Mouse (Mus musculus): ENCODE data around the gene Il17c. TPM values are rescaled to one million over a fixed set of nuclear protein-coding genes. Genes with fewer than 3 reads are reported as not detected.

Il17c gene
- total and polyA plus RNA-seq, 2 experiments from 2014 or later: 0.67 TPM; not detected in 1

GRCm38 (mm10) chr8:122415554-122415953 is 6.3 kb upstream of the Il17c start:
- no peak overlapping the region for H3K4me2 ChIP-seq (ENCODE audit: low read depth)
- H3K9me3 ChIP-seq (ENCODE audit: low read length): no peaks in the 10 kb centered on the region
- ATAC-seq: no peak
- DNase-seq: no peak
- no peak overlapping the region for H3K27ac ChIP-seq (ENCODE audit: low read depth, low read length)
- peaks cover 79% of the 10 kb centered on the region for H3K36me3 ChIP-seq (ENCODE audit: insufficient read depth)
- 93% methylated on average over 6 of the region's 6 CpGs for WGBS
- H3K27me3 ChIP-seq (ENCODE audit: insufficient read depth, low read length): no peaks in the 10 kb centered on the region
- no peak overlapping the region for H3K4me3 ChIP-seq (ENCODE audit: low read depth, low read length)
- H3K9ac ChIP-seq: no peak overlapping the region
- no peak for TF ChIP-seq CTCF (IDR thresholded peaks at IDR 0.05; ENCODE audit: low read depth)
- H3K4me1 ChIP-seq (ENCODE audit: insufficient read depth): no peaks in the 10 kb centered on the region

GRCm38 (mm10) chr8:122419881-122420555 is 1.8 kb upstream of the Il17c start:
- H3K27ac ChIP-seq (ENCODE audit: low read depth, low read length): no peak overlapping the region
- ATAC-seq: peak; percentile 23; the same call in 1 of the 2 replicates
- 53% methylated on average over 9 of the region's 9 CpGs for WGBS
- H3K9ac ChIP-seq: no peak overlapping the region
- H3K4me1 ChIP-seq (ENCODE audit: insufficient read depth): no peaks in the 10 kb centered on the region
- TF ChIP-seq CTCF (IDR thresholded peaks at IDR 0.05; ENCODE audit: low read depth): no peak
- H3K36me3 ChIP-seq (ENCODE audit: insufficient read depth): peaks cover 35% of the 10 kb centered on the region
- DNase-seq: peak; percentile 11
- no peaks in the 10 kb centered on the region for H3K27me3 ChIP-seq (ENCODE audit: insufficient read depth, low read length)
- no peaks in the 10 kb centered on the region for H3K9me3 ChIP-seq (ENCODE audit: low read length)
- H3K4me2 ChIP-seq (ENCODE audit: low read depth): no peak overlapping the region
- H3K4me3 ChIP-seq (ENCODE audit: low read depth, low read length): no peak overlapping the region

GRCm38 (mm10) chr8:122423217-122423616 is 1.4 kb downstream of the Il17c start:
- Histone ChIP-seq H3K9me3 (ENCODE audit: low read length) (no peaks in the 10 kb centered on the region), H3K9ac (no peak overlapping the region), H3K27me3 (ENCODE audit: insufficient read depth, low read length) (no peaks in the 10 kb centered on the region), H3K27ac (ENCODE audit: low read depth, low read length) (no peak overlapping the region), H3K4me2 (ENCODE audit: low read depth) (no peak overlapping the region), H3K4me3 (ENCODE audit: low read depth, low read length) (no peak overlapping the region), H3K36me3 (ENCODE audit: insufficient read depth) (peaks cover 6% of the 10 kb centered on the region; the same call in 1 of the 2 replicates), H3K4me1 (ENCODE audit: insufficient read depth) (no peaks in the 10 kb centered on the region)
- TF ChIP-seq CTCF (IDR thresholded peaks at IDR 0.05; ENCODE audit: low read depth): no peak
- ATAC-seq (no peak), DNase-seq (no peak)
- WGBS: 92% methylated on average over 24 of the region's 24 CpGs

- Histone ChIP-seq H3K27me3 (ENCODE audit: insufficient read depth, low read length) (no peaks in the 10 kb centered on the region), H3K4me1 (ENCODE audit: insufficient read depth) (no peaks in the 10 kb centered on the region), H3K4me3 (ENCODE audit: low read depth, low read length) (no peak overlapping the region), H3K9me3 (ENCODE audit: low read length) (no peaks in the 10 kb centered on the region), H3K36me3 (ENCODE audit: insufficient read depth) (peaks cover 3% of the 10 kb centered on the region; the same call in 1 of the 2 replicates), H3K9ac (no peak overlapping the region), H3K27ac (ENCODE audit: low read depth, low read length) (no peak overlapping the region), H3K4me2 (ENCODE audit: low read depth) (no peak overlapping the region)
- no peak for ATAC-seq
- no peak for DNase-seq
- no peak for TF ChIP-seq CTCF (IDR thresholded peaks at IDR 0.05; ENCODE audit: low read depth)
- WGBS: 50% methylated on average over 5 of the region's 5 CpGs
Observed at GRCm38 (mm10) chr8:122423659-122424058, 1.8 kb downstream of the Il17c start.

GRCm38 (mm10) chr8:122426145-122426544 is 4.3 kb downstream of the Il17c start:
- Histone ChIP-seq H3K27ac (ENCODE audit: low read depth, low read length) (no peak overlapping the region), H3K36me3 (ENCODE audit: insufficient read depth) (no peaks in the 10 kb centered on the region), H3K4me3 (ENCODE audit: low read depth, low read length) (no peak overlapping the region), H3K9ac (no peak overlapping the region), H3K4me1 (ENCODE audit: insufficient read depth) (no peaks in the 10 kb centered on the region), H3K4me2 (ENCODE audit: low read depth) (no peak overlapping the region), H3K27me3 (ENCODE audit: insufficient read depth, low read length) (no peaks in the 10 kb centered on the region), H3K9me3 (ENCODE audit: low read length) (no peaks in the 10 kb centered on the region)
- DNase-seq: no peak
- ATAC-seq: no peak
- 85% methylated on average over 9 of the region's 9 CpGs for whole genome bisulfite sequencing
- TF ChIP-seq CTCF (IDR thresholded peaks at IDR 0.05; ENCODE audit: low read depth): no peak

- no peak for DNase-seq
- Histone ChIP-seq H3K4me2 (ENCODE audit: low read depth) (no peak overlapping the region), H3K9ac (no peak overlapping the region), H3K27me3 (ENCODE audit: insufficient read depth, low read length) (no peaks in the 10 kb centered on the region), H3K4me3 (ENCODE audit: low read depth, low read length) (no peak overlapping the region), H3K9me3 (ENCODE audit: low read length) (no peaks in the 10 kb centered on the region), H3K4me1 (ENCODE audit: insufficient read depth) (0 out of 2 replicates have a peak, but pooled peaks cover 4% of the 10 kb centered on the region), H3K36me3 (ENCODE audit: insufficient read depth) (no peaks in the 10 kb centered on the region), H3K27ac (ENCODE audit: low read depth, low read length) (no peak overlapping the region)
- no peak for ATAC-seq
- 89% methylated on average over 7 of the region's 7 CpGs for WGBS
- no peak for TF ChIP-seq CTCF (IDR thresholded peaks at IDR 0.05; ENCODE audit: low read depth)
Observed at GRCm38 (mm10) chr8:122427607-122428006, 5.8 kb downstream of the Il17c start.

GRCm38 (mm10) chr8:122428163-122428562 is 6.3 kb downstream of the Il17c start:
- DNase-seq: no peak
- Histone ChIP-seq H3K9ac (no peak overlapping the region), H3K4me1 (ENCODE audit: insufficient read depth) (0 out of 2 replicates have a peak, but pooled peaks cover 4% of the 10 kb centered on the region), H3K27me3 (ENCODE audit: insufficient read depth, low read length) (no peaks in the 10 kb centered on the region), H3K4me2 (ENCODE audit: low read depth) (no peak overlapping the region), H3K27ac (ENCODE audit: low read depth, low read length) (no peak overlapping the region), H3K4me3 (ENCODE audit: low read depth, low read length) (no peak overlapping the region), H3K9me3 (ENCODE audit: low read length) (no peaks in the 10 kb centered on the region), H3K36me3 (ENCODE audit: insufficient read depth) (no peaks in the 10 kb centered on the region)
- WGBS: 87% methylated on average over 9 of the region's 9 CpGs
- ATAC-seq: no peak
- TF ChIP-seq CTCF (IDR thresholded peaks at IDR 0.05; ENCODE audit: low read depth): no peak

Measured in forebrain, postnatal 0 days (tissue).